8 mouse cellular contexts compared by ENCODE assay signal in the genomic region with DNA sequence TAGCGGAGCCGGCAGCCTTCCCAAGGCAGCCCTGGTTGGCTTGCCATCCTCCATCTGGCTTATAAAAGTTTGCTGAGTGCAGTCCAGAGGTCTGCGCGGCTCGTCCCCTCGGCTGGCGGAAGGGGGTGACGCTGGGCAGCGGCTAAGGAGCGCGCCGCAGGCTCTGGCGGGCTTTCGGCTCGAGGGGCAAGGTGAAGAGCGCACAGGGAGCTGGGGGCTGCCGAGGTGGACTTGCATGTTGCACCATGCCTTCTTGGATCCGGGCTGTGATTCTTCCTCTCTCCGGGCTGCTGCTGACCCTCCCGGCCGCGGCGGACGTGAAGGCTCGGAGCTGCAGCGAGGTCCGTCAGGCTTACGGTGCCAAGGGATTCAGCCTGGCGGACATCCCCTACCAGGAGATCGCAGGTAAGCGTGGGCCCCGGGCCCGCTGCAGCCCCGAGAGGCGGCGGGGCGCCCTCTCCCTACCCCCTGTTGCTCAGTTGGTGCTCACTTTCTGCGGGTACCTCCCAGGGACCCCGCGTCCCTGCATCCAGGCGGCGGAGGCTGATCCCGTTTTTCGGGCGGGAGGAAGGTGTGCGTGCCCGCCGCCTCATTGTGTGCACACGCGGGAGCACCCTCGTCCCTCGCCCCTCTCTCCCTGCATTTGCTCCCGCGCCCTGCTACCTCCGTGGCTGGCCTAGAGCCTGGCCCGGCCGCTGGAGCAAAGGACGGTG. TPM values are rescaled to one million over a fixed set of nuclear protein-coding genes. Genes with fewer than 3 reads are reported as not detected.
DNase-seq lines count a peak whose midpoint lies in the region; ATAC-seq and TF ChIP-seq lines count a peak whose summit lies in the region.

No protein-coding gene starts in this region.

- DNase-seq in urinary bladder, adult 18-20 months (ENCODE audit: low spot score in 2 of 2): peak; percentile 6 to 68
- DNase-seq in urinary bladder, postnatal 10 days (ENCODE audit: low spot score): no peak
- peak; percentile 83 for DNase-seq in embryo, embryonic 9.5 days (ENCODE audit: extremely low spot score)
- peak; percentile 37 to 58 for DNase-seq in heart, adult 18-20 months
- DNase-seq in liver, postnatal 0 days: peak; percentile 36
- peak; percentile 41 for DNase-seq in ovary, postnatal 10 days (ENCODE audit: low spot score)
- no peak for DNase-seq in B cell, adult 2 months

- no peaks in the 10 kb centered on the region for H3K36me3 ChIP-seq in intestine, postnatal 0 days (ENCODE audit: control insufficient read depth, insufficient read depth)
- no peaks in the 10 kb centered on the region for H3K36me3 ChIP-seq in liver, postnatal 0 days (replicated peaks; ENCODE audit: insufficient read depth, low read length)

- H3K4me1 ChIP-seq in intestine, postnatal 0 days (replicated peaks; ENCODE audit: control insufficient read depth, insufficient read depth, low read length): no peaks in the 10 kb centered on the region
- peaks cover 4% of the 10 kb centered on the region for H3K4me1 ChIP-seq in liver, postnatal 0 days (ENCODE audit: insufficient read depth)

- peak overlapping the region; percentile 98 for H3K4me2 ChIP-seq in intestine, postnatal 0 days (replicated peaks; ENCODE audit: low read depth)
- H3K4me2 ChIP-seq in liver, postnatal 0 days (ENCODE audit: low read depth, low read length): peak overlapping the region; percentile 67

- H3K27ac ChIP-seq in intestine, postnatal 0 days (ENCODE audit: low read depth, low read length): 0 out of 2 replicates have a peak overlapping the region, but pooled peaks have one; percentile 42
- H3K27ac ChIP-seq in liver, postnatal 0 days (ENCODE audit: low read depth): peak overlapping the region; percentile 62

- TF ChIP-seq CTCF in intestine, postnatal 0 days (IDR thresholded peaks at IDR 0.05; ENCODE audit: low read depth): no peak
- no peak for TF ChIP-seq CTCF in liver, postnatal 0 days (IDR thresholded peaks at IDR 0.05; ENCODE audit: low read depth)

- WGBS in intestine, postnatal 0 days: under 1% methylated on average over 58 of the region's 58 CpGs
- WGBS in liver, postnatal 0 days (ENCODE audit: insufficient replicate concordance): under 1% methylated on average over 58 of the region's 58 CpGs

- no peaks in the 10 kb centered on the region for H3K9me3 ChIP-seq in intestine, postnatal 0 days (ENCODE audit: control insufficient read depth)
- no peaks in the 10 kb centered on the region for H3K9me3 ChIP-seq in liver, postnatal 0 days (ENCODE audit: low read length)

- TF ChIP-seq EP300 in liver, postnatal 0 days (IDR thresholded peaks at IDR 0.05; ENCODE audit: low read depth): no peak

- H3K9ac ChIP-seq in intestine, postnatal 0 days (ENCODE audit: low read depth, low read length): peak overlapping the region; percentile 35; the same call in 1 of the 2 replicates
- H3K9ac ChIP-seq in liver, postnatal 0 days (replicated peaks): peak overlapping the region; percentile 48

- peak; percentile 33 for ATAC-seq in intestine, postnatal 0 days
- peak; percentile 37 for ATAC-seq in liver, postnatal 0 days

- H3K4me3 ChIP-seq in intestine, postnatal 0 days (ENCODE audit: low read depth, low read length): peak overlapping the region; percentile 57
- H3K4me3 ChIP-seq in liver, postnatal 0 days (ENCODE audit: low read depth, low read length): peak overlapping the region; percentile 60

- H3K27me3 ChIP-seq in intestine, postnatal 0 days (replicated peaks; ENCODE audit: control insufficient read depth, insufficient read depth, low read length): no peaks in the 10 kb centered on the region; the same call in 1 of the 2 replicates
- peaks cover 14% of the 10 kb centered on the region for H3K27me3 ChIP-seq in liver, postnatal 0 days (ENCODE audit: insufficient read depth, low read length)

RNA-seq across cellular contexts. Expression of a gene that starts 0.7 kb away (rescaled TPM):
- total RNA-seq in heart, adult 18-20 months (2021): 10 to 100 TPM in 1 of 2 experiments, 1 to 10 TPM in 1; 9.7 to 10.5 TPM
- polyA plus RNA-seq in intestine, postnatal 0 days (2015; fragmentation: Nextera tagmentation; extraction: Ambion mirVana): 6.6 and 7.5 TPM in 2 replicates
- polyA plus RNA-seq in liver, postnatal 0 days (2015; fragmentation: Nextera tagmentation; extraction: Ambion mirVana): 4.4 and 4.8 TPM in 2 replicates

Comparison
In these comparisons a context has a peak if more than half of its experiments do, and no peak if none do; other contexts are left out.
1. DNase-seq: peak in urinary bladder, adult 18-20 months (2 of 2), embryo, embryonic 9.5 days (single experiment), heart, adult 18-20 months (2 of 2), liver, postnatal 0 days (single experiment) and ovary, postnatal 10 days (single experiment); none in urinary bladder, postnatal 10 days (single experiment) and B cell, adult 2 months (0 of 2).